Mouse (Mus musculus) stomach, embryonic 14.5 days (tissue): Measurements from ENCODE around the gene Eln. TPM values are rescaled to one million over a fixed set of nuclear protein-coding genes. Genes with fewer than 3 reads are reported as not detected.

ENCODE experiments used
- ATAC-seq: fragments of 200-750 bp; cut with Nextera tagmentation; 2 replicates; pipeline ENCODE4 v1.8.0; 2017; ENCODE audit warnings: low read depth, moderate TSS enrichment; ENCODE audit not compliant: insufficient number of reproducible peaks, insufficient read depth, low FRiP score
- H3K27ac ChIP-seq: fragments of 300-500 bp; sonication (generic); 2 replicates; pipeline ENCODE4 v1.5.1; 2014; ENCODE audit warnings: mild to moderate bottlenecking, low read length, moderate library complexity, mixed read lengths
- H3K27me3 ChIP-seq: fragments of 300-500 bp; sonication (generic); 2 replicates; pipeline ENCODE4 v1.6.1; 2014; ENCODE audit warnings: low read length, control low read depth, mixed read lengths; ENCODE audit not compliant: control insufficient read depth, insufficient read depth
- H3K36me3 ChIP-seq: fragments of 300-500 bp; sonication (generic); 2 replicates; pipeline ENCODE4 v1.6.1; 2014; ENCODE audit warnings: mild to moderate bottlenecking, control low read depth, low read length, moderate library complexity, mixed read lengths; ENCODE audit not compliant: control insufficient read depth, insufficient read depth
- H3K4me1 ChIP-seq: fragments of 300-500 bp; sonication (generic); 2 replicates; pipeline ENCODE4 v1.6.1; 2014; ENCODE audit warnings: low read length, control low read depth, mixed read lengths; ENCODE audit not compliant: control insufficient read depth, insufficient read depth
- H3K4me2 ChIP-seq: fragments of 300-500 bp; sonication (generic); replicated peaks from 2 replicates; pipeline ENCODE4 v1.6.1; 2014; ENCODE audit warnings: low read depth, low read length, control low read depth
- H3K4me3 ChIP-seq: fragments of 300-500 bp; sonication (generic); 2 replicates; pipeline ENCODE4 v1.5.1; 2014; ENCODE audit warnings: low read depth, low read length, control low read depth
- H3K9ac ChIP-seq: fragments of 300-500 bp; sonication (generic); replicated peaks from 2 replicates; pipeline ENCODE4 v1.6.1; 2014; ENCODE audit warnings: low read depth, mild to moderate bottlenecking, control low read depth, low read length, moderate library complexity, mixed read lengths
- H3K9me3 ChIP-seq: fragments of 300-500 bp; sonication (generic); 2 replicates; pipeline ENCODE4 v1.6.1; 2016; ENCODE audit warnings: low read depth, low read length, control low read depth; ENCODE audit not compliant: control insufficient read depth
- WGBS: fragments of 180-500 bp; shearing (Covaris S2); extraction: QIAGEN DNeasy Blood & Tissue Kit; methylation state at CpG from one replicate; pipeline ENCODE4 v1.1.7; 2014; 5-methylcytosine and 5-hydroxymethylcytosine counted together
- polyA plus RNA-seq: library from polyadenylated mRNA; unstranded; fragments of >200 nt; fragmentation: Nextera tagmentation; extraction: Ambion mirVana; gene quantifications from 2 replicates; pipeline ENCODE4 v1.2.1, GENCODE M21; 2014

Gene Eln
- polyA plus RNA-seq, 1 experiment from 2014 or later = 48.3 TPM

DNA sequence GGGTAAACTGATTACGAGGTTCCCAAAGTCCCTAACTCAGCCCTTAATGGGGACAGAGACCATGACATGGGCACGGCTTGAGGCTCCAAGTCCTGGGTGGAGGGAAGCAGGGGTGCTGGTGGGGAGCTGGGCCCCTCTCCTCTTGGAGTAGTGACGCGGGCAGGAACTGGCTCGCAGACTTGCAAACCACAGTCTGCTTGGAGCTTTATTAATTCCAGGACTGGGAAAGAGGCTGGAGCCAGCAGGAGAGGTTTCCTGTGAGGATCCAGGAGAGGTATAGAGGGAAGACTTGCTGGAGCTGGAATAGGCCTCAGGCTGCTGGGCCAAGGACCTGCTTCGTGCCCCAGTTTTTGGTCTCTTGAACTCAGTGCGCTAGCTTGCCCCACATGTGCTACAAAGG, 3.3 kb upstream of the Eln start:
- H3K9me3 ChIP-seq = no peaks in the 10 kb centered on the region; the same call in 1 of the 2 replicates
- H3K4me2 ChIP-seq = no peak overlapping the region
- H3K4me1 ChIP-seq = peaks cover 15% of the 10 kb centered on the region
- no peak overlapping the region for H3K9ac ChIP-seq
- H3K27ac ChIP-seq = no peak overlapping the region
- H3K27me3 ChIP-seq = no peaks in the 10 kb centered on the region
- ATAC-seq = no peak
- 87% methylated on average over 7 of the region's 7 CpGs for WGBS
- H3K36me3 ChIP-seq = no peaks in the 10 kb centered on the region
- H3K4me3 ChIP-seq = no peak overlapping the region

DNA sequence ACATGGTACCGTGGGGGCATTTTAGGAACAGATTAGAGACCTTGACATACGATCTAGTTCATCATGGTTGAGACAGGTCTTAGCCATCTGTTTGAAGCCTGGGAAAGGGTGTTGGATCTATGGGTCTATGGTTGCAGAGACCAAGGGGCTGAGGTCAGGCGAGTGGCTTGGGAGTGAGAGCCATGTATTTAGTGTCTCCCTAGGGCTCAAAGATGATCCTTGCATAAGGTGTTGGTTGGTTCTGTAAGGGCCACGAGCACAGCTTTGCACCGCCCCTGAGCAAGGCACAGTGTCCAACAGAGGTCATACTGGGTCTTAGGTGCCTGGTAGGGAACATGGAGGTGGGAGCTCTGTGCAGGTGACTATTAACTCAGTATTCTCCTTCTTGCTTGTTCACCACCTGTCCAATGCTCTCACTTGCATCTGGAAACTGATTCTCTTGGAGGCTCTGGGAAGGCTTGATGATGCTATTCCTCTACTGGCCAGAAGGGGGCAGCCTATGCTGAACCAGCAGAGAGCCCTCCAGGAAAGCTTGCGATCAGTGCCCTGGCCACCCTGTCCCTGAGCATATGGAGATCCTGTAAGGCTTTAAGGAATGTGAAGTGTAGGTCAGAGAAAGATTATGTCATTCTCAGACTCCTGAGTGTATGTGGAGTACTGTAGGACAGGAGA, 960 bp upstream of the Eln start:
- no peaks in the 10 kb centered on the region for H3K36me3 ChIP-seq
- peak; percentile 30; the same call in 1 of the 2 replicates for ATAC-seq
- no peaks in the 10 kb centered on the region for H3K27me3 ChIP-seq
- H3K4me3 ChIP-seq = no peak overlapping the region
- WGBS = 44% methylated on average over 6 of the region's 6 CpGs
- no peaks in the 10 kb centered on the region for H3K9me3 ChIP-seq
- H3K4me1 ChIP-seq = peaks cover 15% of the 10 kb centered on the region
- H3K27ac ChIP-seq = peak overlapping the region; percentile 85
- no peak overlapping the region for H3K9ac ChIP-seq
- peak overlapping the region; percentile 70 for H3K4me2 ChIP-seq

DNA sequence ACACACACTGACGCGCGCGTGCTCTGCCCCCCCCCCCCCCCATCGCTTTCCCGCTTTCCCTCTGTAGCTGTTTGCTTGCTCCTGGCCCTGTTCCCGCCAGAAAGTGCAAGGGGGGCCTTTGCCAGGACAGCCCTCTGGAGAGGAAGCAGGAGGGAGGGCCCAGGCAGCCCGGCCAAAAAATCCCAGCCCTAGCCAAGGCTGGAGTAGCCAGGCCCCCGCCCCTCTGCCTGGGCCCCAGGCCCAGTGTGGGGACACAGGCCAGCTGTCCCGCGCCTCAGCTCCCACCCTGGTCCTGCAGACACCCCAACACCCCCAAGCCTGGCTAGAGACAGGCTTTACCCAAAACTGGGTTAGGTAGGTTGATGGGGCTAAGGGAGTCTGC, 380 bp upstream of the Eln start:
- Histone ChIP-seq H3K9me3 (no peaks in the 10 kb centered on the region), H3K9ac (no peak overlapping the region), H3K4me1 (peaks cover 15% of the 10 kb centered on the region), H3K27me3 (no peaks in the 10 kb centered on the region), H3K36me3 (no peaks in the 10 kb centered on the region), H3K4me3 (peak overlapping the region; percentile 45), H3K4me2 (peak overlapping the region; percentile 70), H3K27ac (peak overlapping the region; percentile 85)
- ATAC-seq = peak; percentile 85
- WGBS = 6% methylated on average over 5 of the region's 11 CpGs

DNA sequence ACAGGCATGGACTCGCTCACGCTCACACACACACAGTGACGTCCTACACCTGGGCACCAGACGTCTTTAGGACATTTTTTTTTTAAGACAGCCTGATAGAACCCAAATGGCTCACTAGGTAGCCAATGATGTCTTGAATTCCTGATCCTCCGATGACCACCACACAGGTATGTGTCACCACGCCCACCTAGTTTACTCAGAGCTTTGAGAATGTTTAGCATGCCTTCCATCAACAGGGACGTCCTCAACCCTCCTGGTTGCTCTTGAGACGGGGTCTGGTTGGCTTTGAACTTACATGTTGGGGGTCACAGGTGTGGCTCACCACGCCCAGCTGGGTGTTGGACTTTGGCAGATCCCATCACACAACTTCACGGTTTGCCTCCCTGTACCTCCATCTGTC, 922 bp downstream of the Eln start:
- H3K27ac ChIP-seq = no peak overlapping the region
- 53% methylated on average over 10 of the region's 10 CpGs for WGBS
- H3K36me3 ChIP-seq = no peaks in the 10 kb centered on the region
- H3K4me3 ChIP-seq = peak overlapping the region; percentile 45; the same call in 1 of the 2 replicates
- no peaks in the 10 kb centered on the region for H3K9me3 ChIP-seq
- no peak overlapping the region for H3K9ac ChIP-seq
- ATAC-seq = no peak
- no peaks in the 10 kb centered on the region for H3K27me3 ChIP-seq
- peak overlapping the region; percentile 70 for H3K4me2 ChIP-seq
- H3K4me1 ChIP-seq = peaks cover 21% of the 10 kb centered on the region

DNA sequence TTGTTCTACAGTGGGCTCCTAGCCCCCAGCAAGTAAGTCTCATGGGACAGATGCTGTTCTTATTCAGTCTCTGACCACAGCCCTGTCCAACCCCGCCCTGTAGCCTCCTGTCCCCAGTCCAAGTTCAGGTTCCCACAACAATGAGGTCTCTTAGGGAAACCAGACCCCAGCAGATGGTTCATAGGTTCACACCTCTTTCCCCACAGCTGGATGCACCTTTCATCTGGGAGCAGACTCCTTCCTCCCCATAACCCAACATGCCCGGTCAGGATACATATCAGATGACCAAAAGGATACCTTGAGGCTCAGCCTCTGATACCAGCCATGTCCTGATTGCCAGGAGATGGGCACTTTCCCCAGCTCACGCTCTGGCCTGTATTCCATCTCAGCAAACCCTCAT, 1.3 kb downstream of the Eln start:
- Histone ChIP-seq H3K4me1 (peaks cover 22% of the 10 kb centered on the region), H3K9me3 (no peaks in the 10 kb centered on the region), H3K4me2 (peak overlapping the region; percentile 70), H3K27me3 (no peaks in the 10 kb centered on the region), H3K4me3 (no peak overlapping the region; the same call in 1 of the 2 replicates), H3K36me3 (no peaks in the 10 kb centered on the region), H3K9ac (no peak overlapping the region), H3K27ac (no peak overlapping the region)
- 74% methylated on average over 3 of the region's 3 CpGs for WGBS
- no peak for ATAC-seq

DNA sequence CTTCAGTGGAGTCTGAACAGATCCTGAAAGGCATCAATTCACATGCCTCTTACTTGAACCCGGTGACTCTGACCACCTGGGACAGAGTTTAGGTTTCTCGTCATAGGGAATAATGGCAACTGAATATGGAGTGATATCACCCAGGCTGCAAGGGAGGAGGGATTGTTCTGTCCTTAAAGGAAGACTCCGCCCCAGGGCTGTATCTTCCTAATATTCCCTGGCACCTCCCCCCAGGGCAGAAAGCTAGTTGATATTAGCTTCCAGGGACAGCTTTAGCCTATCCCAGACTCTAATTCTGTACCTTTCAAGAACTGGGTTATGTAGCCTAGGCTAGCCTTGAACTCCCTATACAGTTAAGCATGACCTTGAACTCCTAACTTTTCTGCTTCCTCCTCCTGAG, 2.1 kb downstream of the Eln start:
- Histone ChIP-seq H3K27ac (no peak overlapping the region), H3K9me3 (no peaks in the 10 kb centered on the region), H3K9ac (no peak overlapping the region), H3K27me3 (no peaks in the 10 kb centered on the region), H3K4me1 (peaks cover 25% of the 10 kb centered on the region), H3K4me3 (no peak overlapping the region), H3K36me3 (no peaks in the 10 kb centered on the region), H3K4me2 (no peak overlapping the region)
- ATAC-seq = no peak
- WGBS = 85% methylated on average over 3 of the region's 3 CpGs

DNA sequence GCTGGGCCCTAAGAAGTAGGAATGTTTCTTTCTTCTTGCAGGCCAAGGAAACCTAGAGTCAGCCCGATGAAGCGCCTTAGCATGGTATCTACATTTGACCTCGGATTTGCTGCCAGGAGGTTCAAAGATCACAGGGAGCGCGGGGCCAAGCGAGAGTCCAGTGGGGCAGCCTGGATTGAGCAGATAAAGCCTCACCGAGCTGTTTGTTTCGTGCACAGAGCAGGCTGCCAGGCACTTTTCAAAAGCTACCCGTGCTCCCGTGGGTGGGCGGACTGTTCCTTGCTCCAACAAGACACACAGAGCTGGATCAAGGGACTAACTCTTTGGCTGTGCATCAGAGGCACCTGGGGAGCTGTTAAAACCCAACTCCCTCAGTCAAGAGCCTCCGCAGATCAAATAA, 3.1 kb downstream of the Eln start:
- Histone ChIP-seq H3K4me3 (no peak overlapping the region), H3K4me2 (no peak overlapping the region), H3K27me3 (no peaks in the 10 kb centered on the region), H3K4me1 (peaks cover 25% of the 10 kb centered on the region), H3K27ac (no peak overlapping the region), H3K9me3 (no peaks in the 10 kb centered on the region), H3K9ac (no peak overlapping the region), H3K36me3 (no peaks in the 10 kb centered on the region)
- ATAC-seq = no peak
- 54% methylated on average over 12 of the region's 12 CpGs for WGBS

DNA sequence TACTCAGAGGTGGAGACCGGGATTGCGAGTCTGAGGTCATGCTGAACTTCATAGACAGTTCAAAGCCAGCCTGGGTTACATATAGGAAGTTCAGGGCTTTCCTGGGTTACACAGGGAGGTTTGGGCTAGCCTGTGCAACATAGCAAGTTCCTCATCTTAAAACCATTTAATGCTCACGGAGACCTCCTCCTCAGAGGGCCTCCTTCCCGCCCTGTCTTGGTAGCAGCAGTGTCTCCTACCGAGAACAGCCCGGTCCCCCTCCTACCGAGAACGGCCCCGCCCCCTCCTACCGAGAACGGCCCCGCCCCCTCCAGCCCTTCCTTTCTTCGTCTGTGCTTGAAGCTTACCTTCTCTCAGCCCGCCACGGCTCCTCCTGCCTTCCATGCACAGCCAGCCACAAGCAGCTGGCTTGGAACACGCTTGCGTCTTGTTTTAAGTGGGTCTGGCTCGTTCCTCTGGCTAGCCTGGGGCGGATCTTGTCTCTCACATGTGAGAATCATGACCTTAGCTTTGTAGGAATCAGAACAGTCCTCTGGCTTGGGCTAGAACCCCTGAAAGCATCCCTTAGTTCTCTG, 4.8 kb downstream of the Eln start:
- Histone ChIP-seq H3K4me1 (peaks cover 16% of the 10 kb centered on the region; the same call in 1 of the 2 replicates), H3K4me2 (no peak overlapping the region; the same call in 1 of the 2 replicates), H3K4me3 (no peak overlapping the region), H3K9ac (no peak overlapping the region), H3K9me3 (no peaks in the 10 kb centered on the region), H3K36me3 (no peaks in the 10 kb centered on the region), H3K27me3 (no peaks in the 10 kb centered on the region), H3K27ac (peak overlapping the region; percentile 58; the same call in 1 of the 2 replicates)
- 12% methylated on average over 17 of the region's 19 CpGs for WGBS
- ATAC-seq = no peak
